Mouse (Mus musculus): ENCODE measurements around the gene Cdk5rap2. TPM values are rescaled to one million over a fixed set of nuclear protein-coding genes. Genes with fewer than 3 reads are reported as not detected.

Cdk5rap2 gene
- polyA plus RNA-seq, 1 experiment from 2014 or later, result 30.6 TPM

- Histone ChIP-seq H3K4me1 (no peaks in the 10 kb centered on the region), H3K36me3 (peaks cover 11% of the 10 kb centered on the region; the same call in 1 of the 2 replicates), H3K4me2 (replicated peaks) (no peak overlapping the region), H3K27ac (no peak overlapping the region), H3K9me3 (no peaks in the 10 kb centered on the region), H3K4me3 (no peak overlapping the region), H3K9ac (no peak overlapping the region), H3K27me3 (no peaks in the 10 kb centered on the region)
- 87% methylated on average over 11 of the region's 11 CpGs for WGBS
- no peak for ATAC-seq (ENCODE audit: insufficient number of reproducible peaks, insufficient read depth, low FRiP score, low TSS enrichment)
Measured at GRCm38 (mm10) chr4:70335444-70336144, 74.6 kb downstream of the Cdk5rap2 start.

- no peak overlapping the region for H3K9ac ChIP-seq
- no peaks in the 10 kb centered on the region for H3K9me3 ChIP-seq
- H3K27ac ChIP-seq, result no peak overlapping the region
- no peak overlapping the region for H3K4me2 ChIP-seq (replicated peaks)
- no peak overlapping the region for H3K4me3 ChIP-seq
- peaks cover 11% of the 10 kb centered on the region; the same call in 1 of the 2 replicates for H3K36me3 ChIP-seq
- ATAC-seq (ENCODE audit: insufficient number of reproducible peaks, insufficient read depth, low FRiP score, low TSS enrichment), result no peak
- H3K4me1 ChIP-seq, result no peaks in the 10 kb centered on the region
- no peaks in the 10 kb centered on the region for H3K27me3 ChIP-seq
- 81% methylated on average over 4 of the region's 4 CpGs for WGBS
Measured at GRCm38 (mm10) chr4:70334995-70335394, 75.2 kb downstream of the Cdk5rap2 start.

GRCm38 (mm10) chr4:70332981-70333380 lies 77.3 kb downstream of the Cdk5rap2 start:
- H3K27ac ChIP-seq, result no peak overlapping the region
- no peaks in the 10 kb centered on the region for H3K9me3 ChIP-seq
- no peak overlapping the region for H3K9ac ChIP-seq
- H3K27me3 ChIP-seq, result no peaks in the 10 kb centered on the region
- H3K4me3 ChIP-seq, result no peak overlapping the region
- ATAC-seq (ENCODE audit: insufficient number of reproducible peaks, insufficient read depth, low FRiP score, low TSS enrichment), result no peak
- no peaks in the 10 kb centered on the region for H3K4me1 ChIP-seq
- peaks cover 9% of the 10 kb centered on the region; the same call in 1 of the 2 replicates for H3K36me3 ChIP-seq
- WGBS, result 93% methylated on average over 6 of the region's 6 CpGs
- H3K4me2 ChIP-seq (replicated peaks), result no peak overlapping the region

- ATAC-seq (ENCODE audit: insufficient number of reproducible peaks, insufficient read depth, low FRiP score, low TSS enrichment), result no peak
- H3K4me2 ChIP-seq (replicated peaks), result no peak overlapping the region
- H3K27me3 ChIP-seq, result no peaks in the 10 kb centered on the region
- no peaks in the 10 kb centered on the region for H3K4me1 ChIP-seq
- H3K36me3 ChIP-seq, result peaks cover 6% of the 10 kb centered on the region; the same call in 1 of the 2 replicates
- no peaks in the 10 kb centered on the region for H3K9me3 ChIP-seq
- WGBS, result 81% methylated on average over 7 of the region's 7 CpGs
- H3K4me3 ChIP-seq, result no peak overlapping the region
- no peak overlapping the region for H3K27ac ChIP-seq
- no peak overlapping the region for H3K9ac ChIP-seq
Measured at GRCm38 (mm10) chr4:70332576-70332975, 77.7 kb downstream of the Cdk5rap2 start.

GRCm38 (mm10) chr4:70331181-70331580 lies 79.1 kb downstream of the Cdk5rap2 start:
- no peak overlapping the region for H3K9ac ChIP-seq
- no peak overlapping the region for H3K27ac ChIP-seq
- H3K4me2 ChIP-seq (replicated peaks), result no peak overlapping the region
- WGBS, result 84% methylated on average over 6 of the region's 6 CpGs
- H3K4me1 ChIP-seq, result no peaks in the 10 kb centered on the region
- H3K36me3 ChIP-seq, result peaks cover 3% of the 10 kb centered on the region; the same call in 1 of the 2 replicates
- no peaks in the 10 kb centered on the region for H3K9me3 ChIP-seq
- no peaks in the 10 kb centered on the region for H3K27me3 ChIP-seq
- no peak for ATAC-seq (ENCODE audit: insufficient number of reproducible peaks, insufficient read depth, low FRiP score, low TSS enrichment)
- no peak overlapping the region for H3K4me3 ChIP-seq

- H3K4me2 ChIP-seq (replicated peaks), result no peak overlapping the region
- H3K9ac ChIP-seq, result no peak overlapping the region
- H3K9me3 ChIP-seq, result no peaks in the 10 kb centered on the region
- WGBS, result 88% methylated on average over 9 of the region's 9 CpGs
- no peaks in the 10 kb centered on the region for H3K4me1 ChIP-seq
- no peak for ATAC-seq (ENCODE audit: insufficient number of reproducible peaks, insufficient read depth, low FRiP score, low TSS enrichment)
- peaks cover 3% of the 10 kb centered on the region; the same call in 1 of the 2 replicates for H3K36me3 ChIP-seq
- no peak overlapping the region for H3K27ac ChIP-seq
- no peaks in the 10 kb centered on the region for H3K27me3 ChIP-seq
- no peak overlapping the region for H3K4me3 ChIP-seq
Measured at GRCm38 (mm10) chr4:70328033-70328432, 82.2 kb downstream of the Cdk5rap2 start.

GRCm38 (mm10) chr4:70327436-70327835 lies 82.8 kb downstream of the Cdk5rap2 start:
- Histone ChIP-seq H3K27me3 (no peaks in the 10 kb centered on the region), H3K27ac (no peak overlapping the region), H3K36me3 (peaks cover 3% of the 10 kb centered on the region; the same call in 1 of the 2 replicates), H3K9ac (no peak overlapping the region), H3K4me1 (no peaks in the 10 kb centered on the region), H3K9me3 (no peaks in the 10 kb centered on the region), H3K4me3 (no peak overlapping the region), H3K4me2 (replicated peaks) (no peak overlapping the region)
- no peak for ATAC-seq (ENCODE audit: insufficient number of reproducible peaks, insufficient read depth, low FRiP score, low TSS enrichment)
- WGBS, result 62% methylated on average over 1 of the region's 1 CpGs

- ATAC-seq (ENCODE audit: insufficient number of reproducible peaks, insufficient read depth, low FRiP score, low TSS enrichment), result no peak
- Histone ChIP-seq H3K27ac (no peak overlapping the region), H3K4me2 (replicated peaks) (no peak overlapping the region), H3K9ac (no peak overlapping the region), H3K36me3 (peaks cover 7% of the 10 kb centered on the region; the same call in 1 of the 2 replicates), H3K4me3 (no peak overlapping the region), H3K27me3 (no peaks in the 10 kb centered on the region), H3K9me3 (no peaks in the 10 kb centered on the region), H3K4me1 (no peaks in the 10 kb centered on the region)
- WGBS, result 69% methylated on average over 1 of the region's 1 CpGs
Measured at GRCm38 (mm10) chr4:70321586-70321985, 88.7 kb downstream of the Cdk5rap2 start.

- no peak overlapping the region for H3K9ac ChIP-seq
- no peak overlapping the region for H3K4me2 ChIP-seq (replicated peaks)
- H3K27ac ChIP-seq, result no peak overlapping the region
- H3K9me3 ChIP-seq, result no peaks in the 10 kb centered on the region
- no peak overlapping the region for H3K4me3 ChIP-seq
- 67% methylated on average over 4 of the region's 4 CpGs for WGBS
- ATAC-seq (ENCODE audit: insufficient number of reproducible peaks, insufficient read depth, low FRiP score, low TSS enrichment), result no peak
- peaks cover 24% of the 10 kb centered on the region for H3K36me3 ChIP-seq
- H3K4me1 ChIP-seq, result no peaks in the 10 kb centered on the region
- no peaks in the 10 kb centered on the region for H3K27me3 ChIP-seq
Measured at GRCm38 (mm10) chr4:70312170-70312569, 98.1 kb downstream of the Cdk5rap2 start.

- H3K4me3 ChIP-seq, result no peak overlapping the region
- WGBS, result 80% methylated on average over 5 of the region's 5 CpGs
- no peak for ATAC-seq (ENCODE audit: insufficient number of reproducible peaks, insufficient read depth, low FRiP score, low TSS enrichment)
- no peaks in the 10 kb centered on the region for H3K4me1 ChIP-seq
- no peak overlapping the region for H3K9ac ChIP-seq
- H3K9me3 ChIP-seq, result no peaks in the 10 kb centered on the region
- H3K27me3 ChIP-seq, result no peaks in the 10 kb centered on the region
- H3K36me3 ChIP-seq, result peaks cover 18% of the 10 kb centered on the region
- H3K27ac ChIP-seq, result no peak overlapping the region
- H3K4me2 ChIP-seq (replicated peaks), result no peak overlapping the region
Measured at GRCm38 (mm10) chr4:70311530-70311929, 98.7 kb downstream of the Cdk5rap2 start.

- no peak overlapping the region for H3K4me3 ChIP-seq
- no peak overlapping the region for H3K4me2 ChIP-seq (replicated peaks)
- ATAC-seq (ENCODE audit: insufficient number of reproducible peaks, insufficient read depth, low FRiP score, low TSS enrichment), result no peak
- peaks cover 7% of the 10 kb centered on the region; the same call in 1 of the 2 replicates for H3K36me3 ChIP-seq
- no peaks in the 10 kb centered on the region for H3K27me3 ChIP-seq
- H3K27ac ChIP-seq, result no peak overlapping the region
- H3K4me1 ChIP-seq, result no peaks in the 10 kb centered on the region
- whole genome bisulfite sequencing, result 69% methylated on average over 4 of the region's 4 CpGs
- no peaks in the 10 kb centered on the region for H3K9me3 ChIP-seq
- no peak overlapping the region for H3K9ac ChIP-seq
Measured at GRCm38 (mm10) chr4:70307230-70307629, 103.0 kb downstream of the Cdk5rap2 start.

- Histone ChIP-seq H3K4me2 (replicated peaks) (no peak overlapping the region), H3K9ac (no peak overlapping the region), H3K27me3 (no peaks in the 10 kb centered on the region), H3K4me1 (no peaks in the 10 kb centered on the region), H3K4me3 (no peak overlapping the region), H3K9me3 (no peaks in the 10 kb centered on the region), H3K27ac (no peak overlapping the region), H3K36me3 (peaks cover 18% of the 10 kb centered on the region)
- ATAC-seq (ENCODE audit: insufficient number of reproducible peaks, insufficient read depth, low FRiP score, low TSS enrichment), result no peak
- 73% methylated on average over 4 of the region's 4 CpGs for WGBS
Measured at GRCm38 (mm10) chr4:70303870-70304269, 106.4 kb downstream of the Cdk5rap2 start.
